Comparison of ENCODE assay signal across 8 mouse cellular contexts in the genomic region with DNA sequence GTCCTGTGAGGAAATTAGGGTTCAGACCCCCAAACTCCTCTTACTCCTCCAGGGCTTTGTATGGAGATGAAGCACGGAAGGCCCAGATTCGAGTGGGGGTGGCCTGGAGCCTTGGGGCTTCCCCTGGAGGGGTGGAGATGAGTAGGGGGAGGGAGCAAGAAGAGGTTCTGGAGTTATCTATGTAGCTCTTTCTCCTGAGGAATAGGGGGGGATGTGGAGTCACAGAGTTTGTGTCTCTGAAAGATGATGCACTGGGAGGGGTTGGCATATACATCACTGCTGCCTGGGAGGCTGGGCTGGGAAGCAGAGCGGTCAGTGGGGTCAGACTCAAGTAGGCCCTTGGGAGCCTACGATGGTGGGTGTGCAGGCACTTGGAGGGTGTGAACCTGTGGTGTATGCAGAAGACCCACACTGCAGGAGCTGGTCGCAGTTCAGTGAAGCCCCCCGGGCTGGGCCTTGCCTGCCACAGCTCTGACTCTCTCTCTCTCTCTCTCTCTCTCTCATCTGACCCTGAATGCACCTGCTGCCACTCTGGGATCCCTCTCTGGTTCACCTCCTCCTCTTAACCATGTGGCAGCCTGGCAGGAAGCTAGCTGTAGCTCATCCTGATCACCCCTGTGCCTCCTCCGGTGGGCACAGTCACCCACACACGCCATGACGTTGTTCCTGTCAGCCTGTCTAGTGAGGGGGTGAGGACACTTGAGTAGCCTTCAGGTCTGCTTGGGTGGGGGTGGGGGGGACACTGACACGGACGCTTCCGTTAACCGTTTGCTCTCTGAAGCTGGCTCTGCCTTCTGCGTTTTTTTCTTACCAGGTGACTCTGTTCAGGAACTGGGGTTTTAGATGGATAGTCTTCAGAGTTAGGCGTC. TPM values are rescaled to one million over a fixed set of nuclear protein-coding genes. Genes with fewer than 3 reads are reported as not detected.
DNase-seq lines count a peak whose midpoint lies in the region; ATAC-seq and TF ChIP-seq lines count a peak whose summit lies in the region.

No protein-coding gene starts in this region.

- H3K27me3 ChIP-seq in hindbrain, postnatal 0 days (ENCODE audit: insufficient read depth, low read length), result no peaks in the 10 kb centered on the region

- H3K4me3 ChIP-seq in layer of hippocampus, adult 2 months, result peak overlapping the region; percentile 63; the same call in 1 of the 2 replicates
- H3K4me3 ChIP-seq in hindbrain, postnatal 0 days (ENCODE audit: low read length), result no peak overlapping the region

- TF ChIP-seq CTCF in layer of hippocampus, adult 2 months (conservative IDR thresholded peaks at IDR 0.05), result no peak
- no peak for TF ChIP-seq CTCF in hindbrain, postnatal 0 days (IDR thresholded peaks at IDR 0.05; ENCODE audit: low read depth)

- H3K36me3 ChIP-seq in hindbrain, postnatal 0 days (ENCODE audit: insufficient read depth, low read length), result no peaks in the 10 kb centered on the region

- peak overlapping the region; percentile 91; the same call in 1 of the 2 replicates for H3K27ac ChIP-seq in layer of hippocampus, adult 2 months
- H3K27ac ChIP-seq in hindbrain, postnatal 0 days, result no peak overlapping the region

- no peak for ATAC-seq in hindbrain, postnatal 0 days

- H3K4me1 ChIP-seq in hindbrain, postnatal 0 days (ENCODE audit: insufficient read depth, low read length), result peaks cover 45% of the 10 kb centered on the region

- H3K9me3 ChIP-seq in hindbrain, postnatal 0 days (ENCODE audit: low read length), result no peaks in the 10 kb centered on the region

- H3K9ac ChIP-seq in hindbrain, postnatal 0 days (replicated peaks; ENCODE audit: low read length), result no peak overlapping the region; the same call in 1 of the 2 replicates

- H3K4me2 ChIP-seq in hindbrain, postnatal 0 days (ENCODE audit: low read depth, low read length), result peak overlapping the region; percentile 93

- no peak for DNase-seq in layer of hippocampus, adult 2 months (ENCODE audit: low spot score in 2 of 2)
- no peak for DNase-seq in layer of hippocampus, postnatal 36 days
- peak; percentile 57 for DNase-seq in brain, adult 2 months (ENCODE audit: low read depth, low spot score)
- no peak for DNase-seq in hindbrain, postnatal 0 days (ENCODE audit: low spot score)
- peak; percentile 46 to 59 for DNase-seq in lung, postnatal 4 days
- peak; percentile 73 for DNase-seq in thymus, postnatal 25 days
- DNase-seq in ovary, postnatal 14 days (ENCODE audit: low spot score), result no peak
- DNase-seq in layer of hippocampus, adult 9-10 months (ENCODE audit: low spot score), result no peak

- WGBS in hindbrain, postnatal 0 days, result 51% methylated on average over 15 of the region's 15 CpGs

RNA-seq across cellular contexts. Expression of a gene that starts 11.7 kb away (rescaled TPM):
- 10 to 100 TPM; 15.4 to 19.0 TPM for total RNA-seq in layer of hippocampus, adult 2 months (2021)
- total RNA-seq in layer of hippocampus, postnatal 36 days (2021), result 10 to 100 TPM; 18.5 to 18.7 TPM
- total RNA-seq in hindbrain, postnatal 0 days (2014; rRNA removed), result 16.9 and 19.2 TPM in 2 replicates
- polyA plus RNA-seq in hindbrain, postnatal 0 days (2015; fragmentation: Nextera tagmentation; extraction: Ambion mirVana), result 8.1 and 9.5 TPM in 2 replicates

RNA-seq across cellular contexts. Expression of a gene that starts 31.7 kb away (rescaled TPM):
- total RNA-seq in layer of hippocampus, adult 2 months (2021), result under 1 TPM; 0.52 to 0.64 TPM
- under 1 TPM; 0.50 to 0.88 TPM for total RNA-seq in layer of hippocampus, postnatal 36 days (2021)
- total RNA-seq in hindbrain, postnatal 0 days (2014; rRNA removed), result 2.5 and 4.6 TPM in 2 replicates
- 3.0 and 3.4 TPM in 2 replicates for polyA plus RNA-seq in hindbrain, postnatal 0 days (2015; fragmentation: Nextera tagmentation; extraction: Ambion mirVana)

RNA-seq across cellular contexts. Expression of a gene that starts 43.5 kb away (rescaled TPM):
- total RNA-seq in layer of hippocampus, adult 2 months (2021), result 1 to 10 TPM; 1.3 to 2.0 TPM
- 1 to 10 TPM in 1 of 2 experiments, under 1 TPM in 1; 0.96 to 1.1 TPM for total RNA-seq in layer of hippocampus, postnatal 36 days (2021)
- total RNA-seq in hindbrain, postnatal 0 days (2014; rRNA removed), result 0.75 and 5.0 TPM in 2 replicates
- polyA plus RNA-seq in hindbrain, postnatal 0 days (2015; fragmentation: Nextera tagmentation; extraction: Ambion mirVana), result 4.8 and 5.9 TPM in 2 replicates

Comparison
In these comparisons a context has a peak if more than half of its experiments do, and no peak if none do; other contexts are left out.
1. DNase-seq: peak in brain, adult 2 months (single experiment), lung, postnatal 4 days (2 of 2) and thymus, postnatal 25 days (single experiment); none in layer of hippocampus, adult 2 months (0 of 2), layer of hippocampus, postnatal 36 days (0 of 2), hindbrain, postnatal 0 days (single experiment), ovary, postnatal 14 days (single experiment) and layer of hippocampus, adult 9-10 months (single experiment).